Mouse (Mus musculus) gastrocnemius, postnatal 36 days (tissue): Measurements from ENCODE around the gene Mfsd8. TPM values are rescaled to one million over a fixed set of nuclear protein-coding genes. Genes with fewer than 3 reads are reported as not detected.
"Not testable (repeated sequence)": the region's sequence is repeated elsewhere in the genome, so short reads cannot be mapped to it uniquely, and the experiment has no call there.

Experiments used
- DNase-seq, 2 experiments: peaks; one replicate each; pipeline ENCODE4 v3.0.0; 2022
- intact Hi-C: fragments of 180-260 bp; cut with DNase I; formaldehyde crosslinking; loops from one replicate; pipeline ENCODE4 v1.15.1; 2025
- long read RNA-seq, 2 experiments: library from polyadenylated mRNA; stranded (forward); transcript quantifications; one replicate each; pipeline ENCODE4 v2.0.0; 2021
- total RNA-seq, 2 experiments: library from RNA; stranded (reverse); gene quantifications; 2 replicates each; pipeline ENCODE4 v1.2.3; 2021

Mfsd8 gene
- total RNA-seq: 10 to 100 TPM; 12.9 to 16.6 TPM
- long read RNA-seq, experiment 1, transcript Mfsd8-201 (12 exons, 3,151 nt): major isoform, 9 of 11 reads
- long read RNA-seq, experiment 1, partial matches to known transcripts: 1 of 11 reads
- long read RNA-seq, experiment 1, other reads (novel, unspliced or antisense): 1 of 11 reads
- long read RNA-seq, experiment 2, transcript Mfsd8-201 (12 exons, 3,151 nt): major isoform, 9 of 19 reads
- long read RNA-seq, experiment 2, partial matches to known transcripts: 0 of 19 reads
- long read RNA-seq, experiment 2, other reads (novel, unspliced or antisense): 10 of 19 reads

- DNase-seq: peak; percentile 92 to 94
- intact Hi-C loops: not testable (repeated sequence)
These were observed at the start of gene Mfsd8 for GRCm38 (mm10) chr3:40846473-40846956. Gene Mfsd8 (minus strand): TSS chr3:40846886.

DNA sequence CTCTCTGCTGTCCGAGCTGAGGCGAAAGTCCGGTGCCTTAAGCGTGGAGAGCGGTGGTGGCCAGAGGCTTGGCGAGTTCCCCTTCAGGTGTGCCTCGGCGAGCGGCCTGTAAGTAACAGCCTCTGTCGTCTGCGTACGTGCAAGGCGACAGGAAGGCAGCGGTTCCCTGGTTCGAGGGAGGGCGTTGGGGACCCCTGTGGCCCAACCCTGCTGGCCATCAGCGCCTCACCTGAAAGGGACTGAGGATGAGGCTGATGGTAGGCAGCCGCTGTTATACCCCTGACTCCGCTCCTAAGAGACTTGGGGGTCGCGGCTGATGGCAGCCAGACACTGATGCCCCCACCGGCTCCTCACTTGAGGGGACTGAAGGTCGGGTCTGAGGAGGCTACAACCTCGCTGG, 47.6 kb upstream of the Mfsd8 start:
- peak in 1 of 2 experiments; percentile 18 for DNase-seq

GRCm38 (mm10) chr3:40893816-40894258, 47.2 kb upstream of the Mfsd8 start:
- DNase-seq: peak; percentile 97 to 98
- intact Hi-C loops: loop anchor here (2.0 kb wide), 1 partner anchor 55 kb away; the partner anchor contains the start of gene Larp1b

More for the DNA sequence above, 47.6 kb upstream of the Mfsd8 start:
- intact Hi-C loops: loop anchor here (2.0 kb wide), 1 partner anchor 54 kb away; the partner anchor contains the start of gene Larp1b

DNA sequence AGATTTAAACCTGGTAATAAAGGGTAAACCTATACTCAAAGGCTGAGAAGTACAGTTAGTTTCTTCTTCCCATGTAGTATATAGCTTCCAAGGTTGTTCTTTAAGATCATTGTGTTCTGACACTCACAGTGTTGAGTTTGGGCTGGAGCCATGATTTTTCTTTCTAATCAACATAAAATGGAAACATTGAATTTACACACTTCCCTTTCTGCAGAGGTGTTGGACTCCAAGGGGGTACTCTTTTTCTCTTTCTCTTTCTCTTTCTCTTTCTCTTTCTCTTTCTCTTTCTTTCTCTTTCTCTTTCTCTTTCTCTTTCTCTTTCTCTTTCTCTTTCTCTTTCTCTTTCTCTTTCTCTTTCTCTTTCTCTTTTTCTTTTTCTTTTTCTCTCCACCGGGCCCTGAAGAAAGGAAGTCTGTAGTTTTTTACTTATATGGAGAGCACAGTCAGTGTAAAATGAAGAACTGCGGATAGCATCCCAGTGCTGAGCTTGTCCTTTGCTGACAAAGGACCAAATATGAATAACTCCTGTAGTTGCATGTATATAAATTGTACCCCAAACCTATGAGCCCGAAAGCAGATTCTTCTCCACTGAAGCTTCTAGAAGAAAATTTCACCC, 6.5 kb upstream of the Mfsd8 start:
- DNase-seq, intact Hi-C loops: not testable (repeated sequence)

DNA sequence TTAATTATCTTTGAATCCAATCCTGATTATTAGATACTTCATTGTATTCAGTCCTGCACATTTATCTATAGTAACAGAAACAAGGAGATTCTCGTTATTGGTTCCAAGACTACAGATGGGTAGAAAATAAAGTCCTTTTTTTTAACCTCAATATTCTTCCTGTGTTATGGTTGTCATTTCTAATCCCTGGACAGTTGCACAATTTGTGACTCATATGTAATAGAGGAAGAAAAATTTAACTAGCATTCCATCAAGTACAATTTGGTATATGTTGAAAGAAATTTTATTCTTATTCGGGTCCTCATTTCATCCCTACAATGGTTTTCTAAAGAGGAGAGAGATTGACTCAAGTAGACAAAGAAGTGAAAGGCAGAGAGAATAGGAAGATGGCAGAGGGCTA, 1.2 kb upstream of the Mfsd8 start:
- intact Hi-C loops, DNase-seq: not testable (repeated sequence)

- intact Hi-C loops: not testable (repeated sequence)
- DNase-seq: peak; percentile 9 to 43
These were observed 332 bp upstream of the Mfsd8 start for GRCm38 (mm10) chr3:40847018-40847417.

DNA sequence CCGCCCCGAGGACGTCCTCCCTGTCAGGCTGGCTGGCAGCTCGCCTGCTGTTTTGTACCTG, 101 bp upstream of the Mfsd8 start, which contains the start of gene Abhd18:
Abhd18 (plus strand) TSS at position 14 of the 61 bp plus-strand sequence.
- DNase-seq, intact Hi-C loops: not testable (repeated sequence)

DNA sequence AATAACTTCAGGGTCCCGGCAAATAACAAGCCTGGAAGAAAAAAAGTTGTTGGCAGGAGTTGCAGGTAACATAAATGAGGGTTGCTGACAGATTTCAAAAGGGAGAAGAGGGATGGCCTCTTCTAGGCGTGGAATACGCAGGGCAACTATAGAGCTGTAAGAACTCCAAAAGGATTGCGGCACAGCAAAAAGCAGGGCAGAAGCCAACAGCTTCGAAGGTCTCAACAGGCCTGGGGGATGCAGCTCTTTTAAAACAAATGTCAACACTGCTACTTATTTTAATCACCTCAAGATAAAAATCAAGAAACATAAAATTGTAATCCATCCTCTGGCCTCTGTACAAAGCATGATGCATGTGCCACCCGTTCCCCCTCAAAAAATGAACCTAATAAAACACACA, 1.2 kb downstream of the Mfsd8 start:
- DNase-seq, intact Hi-C loops: not testable (repeated sequence)

GRCm38 (mm10) chr3:40813275-40813674, 33.4 kb downstream of the Mfsd8 start:
- DNase-seq: no peak
- intact Hi-C loops: no loop called here

GRCm38 (mm10) chr3:40809894-40810293, 36.8 kb downstream of the Mfsd8 start:
- intact Hi-C loops: no loop called here
- no peak for DNase-seq

DNA sequence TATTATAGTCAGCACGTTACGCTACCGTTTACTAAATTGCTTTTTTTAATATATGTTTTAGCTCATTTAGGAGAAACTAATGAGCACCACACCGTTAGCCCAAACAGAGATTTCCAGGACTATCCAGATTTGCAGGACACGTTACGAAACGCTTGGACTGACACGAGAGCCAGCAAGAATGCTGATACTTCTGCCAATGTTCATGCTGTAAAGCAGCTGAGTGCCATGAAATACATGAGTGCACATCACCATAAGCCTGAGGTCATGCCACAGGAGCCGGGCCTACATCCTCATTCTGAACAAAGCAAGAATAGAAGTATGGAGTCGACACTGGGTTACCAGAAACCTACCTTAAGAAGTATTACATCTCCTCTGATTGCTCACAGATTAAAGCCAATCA, 38.0 kb downstream of the Mfsd8 start:
- intact Hi-C loops: no loop called here
- DNase-seq: no peak

DNA sequence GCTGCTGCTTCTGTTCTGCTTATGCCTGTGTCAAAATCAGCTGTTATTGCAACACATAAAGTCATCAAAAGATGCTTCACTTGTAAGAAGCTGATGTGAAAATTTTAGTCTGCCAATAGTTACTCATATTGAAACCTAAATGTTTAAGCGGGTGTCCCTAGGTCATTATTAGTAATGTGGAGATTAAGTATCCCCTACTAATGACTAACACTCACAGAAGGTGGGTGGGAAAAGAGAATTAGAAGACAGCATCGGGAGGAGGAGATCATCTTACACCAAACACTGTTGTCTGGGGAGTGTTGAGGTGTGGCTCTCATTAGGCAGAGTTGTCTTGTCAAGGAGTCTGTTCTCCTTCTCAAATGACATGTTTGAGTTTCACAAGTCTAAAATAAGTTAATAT, 39.8 kb downstream of the Mfsd8 start:
- no peak for DNase-seq
- intact Hi-C loops: no loop called here

- peak in 1 of 2 experiments; percentile 5 for DNase-seq
- intact Hi-C loops: no loop called here
These were observed 46.3 kb downstream of the Mfsd8 start for GRCm38 (mm10) chr3:40800373-40800823.

DNA sequence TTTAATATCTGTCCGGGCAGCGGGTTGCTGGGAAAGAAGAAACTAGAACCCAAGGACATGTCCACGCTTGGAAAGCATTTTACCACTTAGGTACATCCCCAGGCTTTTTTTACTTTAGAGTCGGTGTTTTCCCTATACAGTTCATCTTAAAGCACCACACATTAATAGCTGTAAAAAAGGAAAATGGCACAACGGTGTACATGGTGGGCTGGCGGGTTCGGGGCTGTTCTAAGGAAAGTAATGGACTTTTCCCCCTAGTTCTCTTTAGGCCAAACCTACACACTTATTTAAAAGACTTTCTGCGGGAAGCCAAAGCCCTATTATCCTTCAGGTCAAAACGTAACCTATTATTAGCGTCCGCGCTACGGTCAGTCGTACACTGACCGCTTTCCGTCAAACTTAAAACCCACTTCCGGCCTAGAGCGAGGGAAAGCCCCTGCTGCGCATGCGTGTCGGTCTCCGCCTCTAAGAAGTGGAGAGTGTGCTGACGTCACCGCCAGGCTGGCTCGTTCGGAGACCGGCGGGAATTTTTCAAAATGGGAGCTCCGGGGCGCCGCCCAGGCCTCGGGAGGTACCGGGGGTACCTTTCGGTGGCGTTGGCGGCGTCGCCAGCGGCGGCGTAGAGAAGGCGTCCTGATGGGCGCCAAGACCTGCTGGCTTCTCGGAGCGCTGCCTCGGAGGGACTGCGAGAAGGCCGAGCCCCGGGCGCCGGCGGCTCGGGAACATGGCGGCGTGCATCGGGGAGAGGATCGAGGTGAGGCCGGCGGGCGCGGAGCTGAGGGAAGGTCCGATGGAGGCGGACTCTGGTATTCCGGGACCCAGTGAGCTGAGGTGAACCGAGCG, 46.9 kb downstream of the Mfsd8 start, which contains the start of gene Plk4:
Plk4 (plus strand) TSS at position 490 of the 843 bp plus-strand sequence.
- DNase-seq: peak; percentile 91 to 96
- intact Hi-C loops: no loop called here

DNA sequence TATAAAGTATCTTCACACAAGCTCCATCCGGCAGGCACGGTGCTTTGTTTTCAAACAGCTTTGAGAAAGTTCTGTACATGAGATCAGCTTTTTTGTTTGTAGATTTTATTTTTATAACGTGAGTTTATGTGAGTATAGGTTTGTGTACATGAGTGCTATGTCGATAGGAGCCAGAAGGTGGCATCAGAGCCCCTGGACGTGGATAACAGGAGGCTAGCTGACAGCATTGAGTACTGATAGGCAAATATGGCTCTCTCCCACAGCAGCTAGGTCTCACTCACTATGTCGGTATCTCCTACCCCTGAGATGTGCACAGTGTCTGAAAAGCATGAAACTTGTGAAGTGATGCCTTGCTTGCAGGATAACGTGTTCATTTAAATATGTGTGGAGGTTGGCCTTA, 48.2 kb downstream of the Mfsd8 start:
- peak in 1 of 2 experiments; percentile 10 for DNase-seq
- intact Hi-C loops: no loop called here

- DNase-seq: no peak
- intact Hi-C loops: no loop called here
These were observed 48.6 kb downstream of the Mfsd8 start for GRCm38 (mm10) chr3:40798054-40798453.

DNA sequence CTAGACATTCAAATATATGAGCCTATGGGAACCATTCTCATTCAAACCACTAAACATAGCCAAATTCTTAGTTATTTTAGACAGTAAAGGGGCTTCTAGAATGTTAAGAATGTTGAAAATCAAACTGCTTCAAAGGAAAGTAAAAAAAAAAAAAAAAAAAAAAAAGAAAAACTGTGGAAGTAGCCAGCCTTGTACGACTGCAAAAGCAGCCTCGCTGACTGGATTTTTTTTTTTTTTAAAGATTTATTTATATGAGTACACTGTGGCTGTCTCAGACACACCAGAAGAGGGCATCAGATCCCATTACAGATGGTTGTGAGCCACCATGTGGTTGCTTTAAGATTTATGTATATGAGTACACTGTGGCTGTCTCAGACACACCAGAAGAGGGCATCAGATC, 52.9 kb downstream of the Mfsd8 start:
- no peak for DNase-seq
- intact Hi-C loops: no loop called here
